Mouse (Mus musculus): ENCODE measurements at regions not wholly inside any gene's neighbourhood (a gene's known extent, or its start where the extent isn't known, plus 50 kb on each side); places are given as distances from the start of the nearest gene placed in this dataset.

- intact Hi-C loops (cut with DNase I) = no loop called here
- DNase-seq (ENCODE audit: extremely low spot score in 1 of 2, low spot score in 2 of 2) = peak in 1 of 2 experiments; percentile 37
Measured at GRCm38 (mm10) chr1:31808074-31808473, 364.4 kb upstream of the Khdrbs2 start.

Measured in left cerebral cortex, postnatal 10 days (tissue).